Mouse (Mus musculus) midbrain, embryonic 14.5 days (tissue): ENCODE measurements around the gene Socs4. TPM values are rescaled to one million over a fixed set of nuclear protein-coding genes. Genes with fewer than 3 reads are reported as not detected.
A peak's percentile ranks its signal among the peaks of the same experiment; 100 is the strongest.

Source experiments
- ATAC-seq: fragments of 200-750 bp; cut with Nextera tagmentation; 2 replicates; pipeline ENCODE4 v1.8.0; 2017; ENCODE audit warnings: moderate number of reproducible peaks, moderate library complexity; ENCODE audit not compliant: low FRiP score, low TSS enrichment
- DNase-seq: peaks from one replicate; pipeline ENCODE4 v3.0.0-alpha.2; 2015
- H3K27ac ChIP-seq: fragments of 300-500 bp; sonication (generic); replicated peaks from 2 replicates; pipeline ENCODE4 v1.5.1; 2014; ENCODE audit warnings: mild to moderate bottlenecking, low read depth, low read length, moderate library complexity
- H3K27me3 ChIP-seq: fragments of 300-500 bp; sonication (generic); 2 replicates; pipeline ENCODE4 v1.6.1; 2014; ENCODE audit warnings: low read length, control low read depth, mixed read lengths; ENCODE audit not compliant: control insufficient read depth, insufficient read depth
- H3K36me3 ChIP-seq: fragments of 300-500 bp; sonication (generic); 2 replicates; pipeline ENCODE4 v1.6.1; 2014; ENCODE audit warnings: low read length, control low read depth; ENCODE audit not compliant: control insufficient read depth, insufficient read depth
- H3K4me1 ChIP-seq: fragments of 300-500 bp; sonication (generic); 2 replicates; pipeline ENCODE4 v1.6.1; 2014; ENCODE audit warnings: mild to moderate bottlenecking, antibody characterized with exemption, low read length, control low read depth; ENCODE audit not compliant: control insufficient read depth, insufficient read depth
- H3K4me2 ChIP-seq: fragments of 300-500 bp; sonication (generic); 2 replicates; pipeline ENCODE4 v1.6.1; 2014; ENCODE audit warnings: mild to moderate bottlenecking, low read length, moderate library complexity
- H3K4me3 ChIP-seq: fragments of 300-500 bp; sonication (generic); replicated peaks from 2 replicates; pipeline ENCODE4 v1.5.1; 2014; ENCODE audit warnings: low read depth, low read length
- H3K9ac ChIP-seq: fragments of 300-500 bp; sonication (generic); replicated peaks from 2 replicates; pipeline ENCODE4 v1.6.1; 2014; ENCODE audit warnings: mild to moderate bottlenecking, low read length, moderate library complexity
- H3K9me3 ChIP-seq: fragments of 300-500 bp; sonication (generic); 2 replicates; pipeline ENCODE4 v1.6.1; 2016; ENCODE audit warnings: low read length, control low read depth, mixed read lengths; ENCODE audit not compliant: control insufficient read depth
- WGBS: fragments of 180-500 bp; shearing (Covaris S2); extraction: QIAGEN DNeasy Blood & Tissue Kit; methylation state at CpG from one replicate; pipeline ENCODE4 v1.1.7; 2014; 5-methylcytosine and 5-hydroxymethylcytosine counted together
- polyA plus RNA-seq: library from polyadenylated mRNA; unstranded; fragments of >200 nt; fragmentation: Nextera tagmentation; extraction: Ambion mirVana; gene quantifications from 2 replicates; pipeline ENCODE4 v1.2.1, GENCODE M21; 2014

Socs4 gene
- polyA plus RNA-seq, 1 experiment from 2014 or later = 4.8 TPM

- Histone ChIP-seq H3K9ac (no peak overlapping the region), H3K9me3 (no peaks in the 10 kb centered on the region), H3K27me3 (no peaks in the 10 kb centered on the region), H3K4me1 (no peaks in the 10 kb centered on the region), H3K36me3 (peaks cover 39% of the 10 kb centered on the region), H3K4me2 (no peak overlapping the region), H3K27ac (no peak overlapping the region), H3K4me3 (no peak overlapping the region)
- WGBS = 95% methylated on average over 6 of the region's 6 CpGs
- ATAC-seq = no peak
- DNase-seq = no peak
These were observed 35.7 kb upstream of the Socs4 start for GRCm38 (mm10) chr14:47241046-47241445.

- Histone ChIP-seq H3K36me3 (peaks cover 55% of the 10 kb centered on the region), H3K27me3 (no peaks in the 10 kb centered on the region)
- 80% methylated on average over 4 of the region's 4 CpGs for WGBS
These were observed 34.0 kb upstream of the Socs4 start for GRCm38 (mm10) chr14:47242753-47243152.

GRCm38 (mm10) chr14:47249839-47250238 is 26.9 kb upstream of the Socs4 start:
- ATAC-seq (no peak), DNase-seq (peak; percentile 9)
- no peak overlapping the region for H3K4me3 ChIP-seq
- peaks cover 32% of the 10 kb centered on the region for H3K36me3 ChIP-seq
- H3K4me1 ChIP-seq = no peaks in the 10 kb centered on the region
- no peaks in the 10 kb centered on the region for H3K27me3 ChIP-seq
- H3K27ac ChIP-seq = no peak overlapping the region
- H3K4me2 ChIP-seq = no peak overlapping the region
- WGBS = 86% methylated on average over 6 of the region's 6 CpGs
- H3K9ac ChIP-seq = no peak overlapping the region
- H3K9me3 ChIP-seq = no peaks in the 10 kb centered on the region

More at GRCm38 (mm10) chr14:47242753-47243152, 34.0 kb upstream of the Socs4 start:
- Histone ChIP-seq H3K9ac (no peak overlapping the region), H3K4me2 (no peak overlapping the region), H3K4me3 (no peak overlapping the region), H3K9me3 (no peaks in the 10 kb centered on the region), H3K27ac (no peak overlapping the region), H3K4me1 (no peaks in the 10 kb centered on the region)
- ATAC-seq = no peak
- no peak for DNase-seq

DNA sequence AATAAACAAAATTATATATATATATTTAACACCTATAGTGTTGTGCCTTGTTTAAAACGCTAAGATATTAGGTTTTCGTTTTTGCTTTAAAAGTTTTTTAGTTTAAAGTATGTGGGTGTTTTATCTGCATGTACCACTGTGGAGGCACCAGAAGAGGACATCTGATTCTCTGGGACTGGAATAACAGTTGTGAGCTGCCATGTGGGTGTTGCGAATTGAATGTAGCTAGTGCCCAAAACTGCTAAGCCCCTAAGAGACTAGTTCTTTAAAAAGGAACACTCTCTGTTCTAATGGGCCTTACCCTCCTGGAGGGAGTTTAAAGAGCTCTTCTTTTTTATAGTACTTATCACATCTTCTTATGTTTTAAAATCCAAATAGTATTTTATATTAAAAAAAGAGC is 11.9 kb upstream of the Socs4 start:
- no peak overlapping the region for H3K4me2 ChIP-seq
- H3K27ac ChIP-seq = no peak overlapping the region
- H3K36me3 ChIP-seq = peaks cover 54% of the 10 kb centered on the region
- no peak for ATAC-seq
- no peaks in the 10 kb centered on the region for H3K9me3 ChIP-seq
- H3K4me1 ChIP-seq = no peaks in the 10 kb centered on the region
- no peak overlapping the region for H3K4me3 ChIP-seq
- H3K9ac ChIP-seq = no peak overlapping the region
- DNase-seq = no peak
- no peaks in the 10 kb centered on the region for H3K27me3 ChIP-seq
- 97% methylated on average over 3 of the region's 3 CpGs for WGBS

- ATAC-seq (no peak), DNase-seq (no peak)
- H3K27ac ChIP-seq = no peak overlapping the region
- H3K9ac ChIP-seq = no peak overlapping the region
- no peak overlapping the region for H3K4me2 ChIP-seq
- no peaks in the 10 kb centered on the region for H3K4me1 ChIP-seq
- H3K36me3 ChIP-seq = peaks cover 51% of the 10 kb centered on the region
- 97% methylated on average over 8 of the region's 8 CpGs for WGBS
- H3K27me3 ChIP-seq = no peaks in the 10 kb centered on the region
- no peak overlapping the region for H3K4me3 ChIP-seq
- H3K9me3 ChIP-seq = no peaks in the 10 kb centered on the region
These were observed 10.9 kb upstream of the Socs4 start for GRCm38 (mm10) chr14:47265829-47266228.

- H3K36me3 ChIP-seq = peaks cover 58% of the 10 kb centered on the region
- H3K4me1 ChIP-seq = no peaks in the 10 kb centered on the region
- ATAC-seq (no peak), DNase-seq (no peak)
- no peak overlapping the region for H3K4me2 ChIP-seq
- H3K9me3 ChIP-seq = no peaks in the 10 kb centered on the region
- no peak overlapping the region for H3K9ac ChIP-seq
- H3K27ac ChIP-seq = no peak overlapping the region
- H3K27me3 ChIP-seq = no peaks in the 10 kb centered on the region
- no peak overlapping the region for H3K4me3 ChIP-seq
- 99% methylated on average over 4 of the region's 4 CpGs for WGBS
These were observed 7.7 kb upstream of the Socs4 start for GRCm38 (mm10) chr14:47269056-47269455.

DNA sequence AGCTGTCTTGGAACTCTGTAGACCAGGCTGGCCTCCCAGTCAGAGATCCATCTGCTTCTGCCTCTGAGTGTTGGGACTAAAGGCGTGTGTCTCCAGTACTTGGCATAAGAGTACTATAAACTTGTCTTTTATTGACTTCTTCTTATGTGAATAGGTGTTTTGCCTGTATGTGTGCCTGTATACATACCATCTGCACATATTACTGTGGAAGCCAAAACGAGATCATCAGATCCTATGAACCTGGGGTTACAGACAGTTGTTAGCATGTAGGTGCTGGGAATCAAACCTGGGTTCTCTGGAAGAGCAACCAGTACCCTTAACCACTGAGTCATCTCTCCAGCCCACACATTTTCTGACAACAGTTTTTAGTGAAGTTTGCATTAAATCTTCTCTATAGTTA is 7.0 kb upstream of the Socs4 start:
- H3K4me2 ChIP-seq = no peak overlapping the region
- ATAC-seq (no peak), DNase-seq (no peak)
- no peaks in the 10 kb centered on the region for H3K9me3 ChIP-seq
- WGBS = 98% methylated on average over 2 of the region's 2 CpGs
- H3K27ac ChIP-seq = no peak overlapping the region
- H3K9ac ChIP-seq = no peak overlapping the region
- H3K36me3 ChIP-seq = peaks cover 60% of the 10 kb centered on the region
- no peak overlapping the region for H3K4me3 ChIP-seq
- no peaks in the 10 kb centered on the region for H3K27me3 ChIP-seq
- no peaks in the 10 kb centered on the region; the same call in 1 of the 2 replicates for H3K4me1 ChIP-seq

DNA sequence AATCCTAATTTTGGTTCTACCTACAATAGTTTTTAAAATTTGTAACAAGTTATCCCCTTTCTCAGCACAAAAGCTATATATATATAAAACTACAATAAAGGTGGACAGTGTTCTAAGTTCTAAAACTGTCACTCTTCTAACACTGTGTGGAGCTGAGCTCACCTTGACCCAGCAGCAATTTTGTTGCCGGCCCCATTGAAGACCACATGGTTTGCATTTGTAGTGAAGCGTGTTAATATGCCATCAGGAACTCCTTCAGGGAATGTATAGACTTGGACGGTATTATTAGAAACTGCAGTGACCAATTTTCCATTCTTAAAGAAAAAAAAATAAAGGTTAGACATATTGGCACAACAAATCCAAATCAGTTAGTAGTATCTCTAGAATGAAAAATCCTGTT is 3.0 kb upstream of the Socs4 start:
- no peak overlapping the region for H3K27ac ChIP-seq
- ATAC-seq = no peak
- no peak overlapping the region for H3K4me3 ChIP-seq
- no peak overlapping the region for H3K4me2 ChIP-seq
- H3K4me1 ChIP-seq = peaks cover 14% of the 10 kb centered on the region
- H3K9me3 ChIP-seq = no peaks in the 10 kb centered on the region
- 87% methylated on average over 3 of the region's 3 CpGs for WGBS
- H3K9ac ChIP-seq = no peak overlapping the region
- no peaks in the 10 kb centered on the region for H3K27me3 ChIP-seq
- peaks cover 36% of the 10 kb centered on the region for H3K36me3 ChIP-seq
- no peak for DNase-seq

DNA sequence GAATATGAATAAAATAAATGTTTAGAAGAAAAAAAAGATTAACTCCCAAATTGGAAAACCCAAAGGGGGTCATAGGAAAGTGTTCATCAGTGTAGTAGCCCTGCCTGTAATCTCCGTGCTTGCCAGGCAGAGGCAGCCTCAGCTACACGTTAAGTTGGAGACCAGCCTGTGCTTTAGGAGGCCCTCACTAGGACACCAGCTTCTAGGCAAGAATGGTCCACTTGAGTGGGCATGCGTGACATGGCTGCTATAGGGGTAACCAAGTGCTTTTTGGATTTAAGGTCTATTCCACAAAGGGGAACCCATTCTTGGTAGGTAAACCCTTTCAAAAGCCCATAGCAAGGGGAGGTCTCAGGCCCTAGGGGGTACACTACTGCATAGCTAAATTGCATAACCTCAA is 1.3 kb upstream of the Socs4 start:
- DNase-seq (no peak), ATAC-seq (no peak)
- H3K4me1 ChIP-seq = peaks cover 14% of the 10 kb centered on the region
- WGBS = 26% methylated on average over 3 of the region's 3 CpGs
- H3K36me3 ChIP-seq = peaks cover 21% of the 10 kb centered on the region
- peak overlapping the region; percentile 73 for H3K4me2 ChIP-seq
- no peaks in the 10 kb centered on the region for H3K27me3 ChIP-seq
- peak overlapping the region; percentile 32; the same call in 1 of the 2 replicates for H3K9ac ChIP-seq
- peak overlapping the region; percentile 82 for H3K4me3 ChIP-seq
- H3K27ac ChIP-seq = no peak overlapping the region
- no peaks in the 10 kb centered on the region for H3K9me3 ChIP-seq
